23 mouse cellular contexts compared by ENCODE assay signal in the genomic region with DNA sequence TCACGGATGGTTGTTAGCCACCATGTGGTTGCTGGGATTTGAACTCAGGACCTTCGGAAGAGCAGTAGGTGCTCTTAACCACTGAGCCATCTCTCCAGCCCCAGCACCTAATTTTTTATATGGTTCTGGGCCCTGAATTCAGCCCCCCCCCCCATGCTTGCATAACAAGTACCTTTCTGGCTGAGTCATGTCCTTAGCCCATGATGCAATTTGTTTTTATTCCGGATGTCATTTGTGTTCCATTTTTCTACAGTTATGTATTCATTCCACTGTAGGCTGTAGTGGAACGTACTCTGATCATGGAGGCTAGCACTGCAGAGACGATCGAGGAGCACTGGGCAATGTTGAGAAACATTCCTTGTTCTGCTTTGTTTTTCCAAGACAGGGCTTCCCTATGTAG. TPM values are rescaled to one million over a fixed set of nuclear protein-coding genes. Genes with fewer than 3 reads are reported as not detected.
DNase-seq lines count a peak whose midpoint lies in the region; ATAC-seq and TF ChIP-seq lines count a peak whose summit lies in the region.
"Had no signal": no experiment of that assay in that cellular context is flagged by ENCODE, and none has a peak within 500 bp of the region (broad histone marks: within the 10 kb centered on the region; RNA-seq: fewer than 3 reads in every experiment).

No protein-coding gene starts in this region.

- no peak overlapping the region for H3K4me2 ChIP-seq in liver, postnatal 0 days (ENCODE audit: low read depth, low read length)

- peak; percentile 54 for ATAC-seq in granulocyte monocyte progenitor cell, adult 5-6 weeks (replicated peaks; ENCODE audit: poor library complexity, severe bottlenecking)
- 0 out of 2 replicates have a peak, but pooled peaks have one; percentile 14 for ATAC-seq in megakaryocyte, adult 5-6 weeks (ENCODE audit: poor library complexity, severe bottlenecking)
- ATAC-seq in megakaryocyte progenitor cell, adult 5-6 weeks (replicated peaks; ENCODE audit: poor library complexity): peak; percentile 27
- ATAC-seq in liver, postnatal 0 days: no peak
- ATAC-seq: activated CD4-positive, CD25-positive, alpha-beta regulatory T cell, adult 4 months; CD4-positive, CD25-positive, alpha-beta regulatory T cell, adult 4 months; Patski had no signal

- H3K9me3 ChIP-seq in liver, postnatal 0 days (ENCODE audit: low read length): no peaks in the 10 kb centered on the region
- H3K9me3 ChIP-seq: G1E had no signal

- DNase-seq in 416B (ENCODE audit: low read depth): peak; percentile 52
- no peak for DNase-seq in cerebellum, adult 11-12 months
- DNase-seq in cerebellum, adult 11 months: no peak
- no peak for DNase-seq in gastrocnemius, postnatal 36 days
- no peak for DNase-seq in liver, postnatal 0 days
- DNase-seq: adrenal gland, adult 2 months; adrenal gland, adult 8-10 months; adrenal gland, postnatal 10 days; adrenal gland, postnatal 14 days; adrenal gland, postnatal 25 days; adrenal gland, postnatal 36 days; B cell, adult 2 months; cerebellum, adult 18-20 months; cerebellum, adult 2 months; cerebellum, adult 8-10 months had no signal

- no peak for TF ChIP-seq CTCF in liver, postnatal 0 days (IDR thresholded peaks at IDR 0.05; ENCODE audit: low read depth)

- no peak overlapping the region for H3K9ac ChIP-seq in liver, postnatal 0 days (replicated peaks)

- no peak overlapping the region for H3K4me3 ChIP-seq in liver, postnatal 0 days (ENCODE audit: low read depth, low read length)

- no peak overlapping the region for H3K27ac ChIP-seq in liver, postnatal 0 days (ENCODE audit: low read depth)

- H3K27me3 ChIP-seq in liver, postnatal 0 days (ENCODE audit: insufficient read depth, low read length): no peaks in the 10 kb centered on the region
- H3K27me3 ChIP-seq: CH12.LX, Patski had no signal

- TF ChIP-seq EP300 in liver, postnatal 0 days (IDR thresholded peaks at IDR 0.05; ENCODE audit: low read depth): no peak

- 87% methylated on average over 6 of the region's 6 CpGs for WGBS in liver, postnatal 0 days (ENCODE audit: insufficient replicate concordance)

- peaks cover 9% of the 10 kb centered on the region; the same call in 1 of the 2 replicates for H3K4me1 ChIP-seq in liver, postnatal 0 days (ENCODE audit: insufficient read depth)

- intact Hi-C loops in gastrocnemius, postnatal 36 days (cut with DNase I): loop anchor here (10.0 kb wide), 1 partner anchor 881 kb away; no protein-coding TSS in a partner anchor

- H3K36me3 ChIP-seq in liver, postnatal 0 days (replicated peaks; ENCODE audit: insufficient read depth, low read length): peaks cover 34% of the 10 kb centered on the region

RNA-seq across cellular contexts. Expression of gene Nek2, which starts 12.2 kb away (rescaled TPM):
- 6.3 and 7.1 TPM in 2 replicates for total RNA-seq in granulocyte monocyte progenitor cell, adult 5-6 weeks (2014; fragmentation: Nextera tagmentation)
- total RNA-seq in granulocyte monocyte progenitor cell, adult 5-6 weeks (2017): 28.8 and 42.1 TPM in 2 replicates
- 19.9 and 25.9 TPM in 2 replicates for total RNA-seq in megakaryocyte, adult 5-6 weeks (2015)
- total RNA-seq in megakaryocyte, adult 5-6 weeks (2017): 33.7 and 45.2 TPM in 2 replicates
- 22.4 and 23.4 TPM in 2 replicates for total RNA-seq in megakaryocyte progenitor cell, adult 5-6 weeks (2015)
- 35.8 and 36.8 TPM in 2 replicates for total RNA-seq in megakaryocyte progenitor cell, adult 5-6 weeks (2017)
- under 1 TPM; 0.47 to 0.54 TPM for total RNA-seq in gastrocnemius, postnatal 36 days (2021)
- 13.2 and 14.7 TPM in 2 replicates for polyA plus RNA-seq in liver, postnatal 0 days (2015; fragmentation: Nextera tagmentation; extraction: Ambion mirVana)

Comparison
In these comparisons a context has a peak if more than half of its experiments do, and no peak if none do; other contexts are left out.
1. RNA of gene Nek2, which starts 12.2 kb away (total RNA-seq): 6.3 to 42.1 TPM in granulocyte monocyte progenitor cell, adult 5-6 weeks, 22.4 to 36.8 TPM in megakaryocyte progenitor cell, adult 5-6 weeks and 19.9 to 45.2 TPM in megakaryocyte, adult 5-6 weeks; 0.47 to 0.54 TPM in gastrocnemius, postnatal 36 days; every median in the first group is over 4 times any median in the second.